Mouse (Mus musculus) limb, embryonic 14.5 days (tissue): ENCODE data around the gene Pde4dip. TPM values are rescaled to one million over a fixed set of nuclear protein-coding genes. Genes with fewer than 3 reads are reported as not detected.

Source experiments
- ATAC-seq: fragments of 200-750 bp; cut with Nextera tagmentation; 2 replicates; pipeline ENCODE4 v1.8.0; 2017; ENCODE audit warnings: low read depth, moderate number of reproducible peaks, moderate TSS enrichment; ENCODE audit not compliant: low FRiP score
- DNase-seq: peaks from one replicate; pipeline ENCODE4 v3.0.0-alpha.2; 2015; ENCODE audit warnings: low spot score
- H3K27ac ChIP-seq: fragments of 300-500 bp; sonication (generic); replicated peaks from 2 replicates; pipeline ENCODE4 v1.5.1; 2014; ENCODE audit warnings: low read depth, mild to moderate bottlenecking, low read length, moderate library complexity, mixed read lengths
- H3K27me3 ChIP-seq: fragments of 300-500 bp; sonication (generic); 2 replicates; pipeline ENCODE4 v1.6.1; 2014; ENCODE audit warnings: low read length, mixed read lengths; ENCODE audit not compliant: control insufficient read depth, insufficient read depth
- H3K36me3 ChIP-seq: fragments of 300-500 bp; sonication (generic); 2 replicates; pipeline ENCODE4 v1.6.1; 2014; ENCODE audit warnings: mild to moderate bottlenecking, low read length, moderate library complexity, mixed read lengths; ENCODE audit not compliant: control insufficient read depth, insufficient read depth
- H3K4me1 ChIP-seq: fragments of 300-500 bp; sonication (generic); 2 replicates; pipeline ENCODE4 v1.6.1; 2014; ENCODE audit warnings: antibody characterized with exemption, low read length, mixed read lengths; ENCODE audit not compliant: control insufficient read depth, insufficient read depth
- H3K4me2 ChIP-seq: fragments of 300-500 bp; sonication (generic); replicated peaks from 2 replicates; pipeline ENCODE4 v1.6.1; 2014; ENCODE audit warnings: low read depth, mild to moderate bottlenecking, low read length, moderate library complexity; ENCODE audit not compliant: severe bottlenecking
- H3K4me3 ChIP-seq: fragments of 300-500 bp; sonication (generic); replicated peaks from 2 replicates; pipeline ENCODE4 v1.5.1; 2014; ENCODE audit warnings: low read length
- H3K9ac ChIP-seq: fragments of 300-500 bp; sonication (generic); 2 replicates; pipeline ENCODE4 v1.6.1; 2014; ENCODE audit warnings: mild to moderate bottlenecking, low read depth, low read length, moderate library complexity; ENCODE audit not compliant: severe bottlenecking
- H3K9me3 ChIP-seq: fragments of 300-500 bp; sonication (generic); 2 replicates; pipeline ENCODE4 v1.6.1; 2016; ENCODE audit warnings: low read length; ENCODE audit not compliant: control insufficient read depth
- POLR2A ChIP-seq: fragments of 200-500 bp; IDR thresholded peaks from 2 replicates; pipeline ENCODE4 v1.8.0; 2012; ENCODE audit warnings: inconsistent platforms, mild to moderate bottlenecking, moderate library complexity, borderline replicate concordance; ENCODE audit not compliant: insufficient read depth, insufficient read length; ENCODE audit errors: extremely low read depth
- WGBS: fragments of 180-500 bp; shearing (Covaris S2); extraction: QIAGEN DNeasy Blood & Tissue Kit; methylation state at CpG from one replicate; pipeline ENCODE4 v1.1.7; 2014; 5-methylcytosine and 5-hydroxymethylcytosine counted together
- polyA plus RNA-seq, 2 experiments: library from polyadenylated mRNA; depleted of rRNA in 1 of 2; stranded (reverse) in 1 of 2; unstranded in 1 of 2; fragments of >200 nt; fragmentation: Nextera tagmentation in 1 of 2; extraction: Ambion mirVana in 1 of 2; gene quantifications; 2 replicates each; pipeline versions ENCODE4 v1.2.1 to v1.2.3; 2012 to 2014

The Pde4dip gene
- polyA plus RNA-seq, 2 experiments: 33.3 to 38.5 TPM

GRCm38 (mm10) chr3:97734259-97734658 lies 154.2 kb downstream of the Pde4dip start:
- WGBS: 27% methylated on average over 4 of the region's 4 CpGs
- no peaks in the 10 kb centered on the region for H3K4me1 ChIP-seq
- H3K27me3 ChIP-seq: no peaks in the 10 kb centered on the region
- H3K4me2 ChIP-seq: no peak overlapping the region
- no peak overlapping the region for H3K4me3 ChIP-seq
- DNase-seq: no peak
- H3K9me3 ChIP-seq: no peaks in the 10 kb centered on the region
- no peak for ATAC-seq
- no peak overlapping the region for H3K27ac ChIP-seq
- TF ChIP-seq POLR2A: no peak
- no peak overlapping the region for H3K9ac ChIP-seq
- peaks cover 26% of the 10 kb centered on the region for H3K36me3 ChIP-seq

GRCm38 (mm10) chr3:97732622-97733021 lies 155.9 kb downstream of the Pde4dip start:
- Histone ChIP-seq H3K27me3 (no peaks in the 10 kb centered on the region), H3K4me2 (no peak overlapping the region), H3K9ac (no peak overlapping the region), H3K4me3 (no peak overlapping the region), H3K36me3 (peaks cover 14% of the 10 kb centered on the region), H3K4me1 (no peaks in the 10 kb centered on the region), H3K9me3 (no peaks in the 10 kb centered on the region), H3K27ac (no peak overlapping the region)
- DNase-seq (no peak), ATAC-seq (no peak)
- 95% methylated on average over 6 of the region's 6 CpGs for WGBS
- no peak for TF ChIP-seq POLR2A

GRCm38 (mm10) chr3:97730624-97731023 lies 157.9 kb downstream of the Pde4dip start:
- H3K9ac ChIP-seq: no peak overlapping the region
- 0 out of 2 replicates have a peak, but pooled peaks cover under 1% of the 10 kb centered on the region for H3K36me3 ChIP-seq
- TF ChIP-seq POLR2A: no peak

GRCm38 (mm10) chr3:97730131-97730530 lies 158.4 kb downstream of the Pde4dip start:
- DNase-seq (no peak), ATAC-seq (no peak)
- Histone ChIP-seq H3K4me3 (no peak overlapping the region), H3K9ac (no peak overlapping the region), H3K4me2 (no peak overlapping the region), H3K4me1 (no peaks in the 10 kb centered on the region), H3K9me3 (no peaks in the 10 kb centered on the region), H3K27me3 (no peaks in the 10 kb centered on the region), H3K27ac (no peak overlapping the region), H3K36me3 (no peaks in the 10 kb centered on the region)
- TF ChIP-seq POLR2A: no peak
- WGBS: 70% methylated on average over 3 of the region's 3 CpGs

More at GRCm38 (mm10) chr3:97730624-97731023, 157.9 kb downstream of the Pde4dip start:
- Histone ChIP-seq H3K4me3 (no peak overlapping the region), H3K4me1 (no peaks in the 10 kb centered on the region), H3K27me3 (no peaks in the 10 kb centered on the region), H3K9me3 (no peaks in the 10 kb centered on the region), H3K4me2 (no peak overlapping the region), H3K27ac (no peak overlapping the region)
- no peak for DNase-seq
- no peak for ATAC-seq
- WGBS: 83% methylated on average over 7 of the region's 7 CpGs

GRCm38 (mm10) chr3:97727801-97728200 lies 160.7 kb downstream of the Pde4dip start:
- H3K4me3 ChIP-seq: no peak overlapping the region
- no peaks in the 10 kb centered on the region for H3K4me1 ChIP-seq
- H3K9me3 ChIP-seq: 0 out of 2 replicates have a peak, but pooled peaks cover 7% of the 10 kb centered on the region
- 81% methylated on average over 2 of the region's 2 CpGs for WGBS
- H3K27me3 ChIP-seq: no peaks in the 10 kb centered on the region
- ATAC-seq (no peak), DNase-seq (no peak)
- no peaks in the 10 kb centered on the region for H3K36me3 ChIP-seq
- TF ChIP-seq POLR2A: no peak
- no peak overlapping the region for H3K9ac ChIP-seq
- no peak overlapping the region for H3K4me2 ChIP-seq
- H3K27ac ChIP-seq: no peak overlapping the region

GRCm38 (mm10) chr3:97719116-97719515 lies 169.4 kb downstream of the Pde4dip start:
- ATAC-seq (no peak), DNase-seq (no peak)
- no peak overlapping the region for H3K4me3 ChIP-seq
- H3K27me3 ChIP-seq: no peaks in the 10 kb centered on the region
- H3K9me3 ChIP-seq: 0 out of 2 replicates have a peak, but pooled peaks cover 10% of the 10 kb centered on the region
- no peak for TF ChIP-seq POLR2A
- WGBS: 81% methylated on average over 9 of the region's 9 CpGs
- no peak overlapping the region for H3K4me2 ChIP-seq
- H3K27ac ChIP-seq: no peak overlapping the region
- no peaks in the 10 kb centered on the region for H3K36me3 ChIP-seq
- no peaks in the 10 kb centered on the region for H3K4me1 ChIP-seq
- no peak overlapping the region for H3K9ac ChIP-seq
